Mouse (Mus musculus): ENCODE results near the gene Smap2. TPM values are rescaled to one million over a fixed set of nuclear protein-coding genes. Genes with fewer than 3 reads are reported as not detected.
A peak's percentile ranks its signal among the peaks of the same experiment; 100 is the strongest.
"Not testable (repeated sequence)": the region's sequence is repeated elsewhere in the genome, so short reads cannot be mapped to it uniquely, and the experiment has no call there.

The Smap2 gene
- total RNA-seq (2021), result 10 to 100 TPM; 30.8 to 32.1 TPM
- long read RNA-seq, experiment 1, transcript Smap2-201 (10 exons, 2,905 nt), result major isoform, 32 of 42 reads
- long read RNA-seq, experiment 1, partial matches to known transcripts, result 7 of 42 reads
- long read RNA-seq, experiment 1, other reads (novel, unspliced or antisense), result 3 of 42 reads
- long read RNA-seq, experiment 2, transcript Smap2-201 (10 exons, 2,905 nt), result major isoform, 23 of 23 reads
- long read RNA-seq, experiment 2, partial matches to known transcripts, result 0 of 23 reads
- long read RNA-seq, experiment 2, other reads (novel, unspliced or antisense), result 0 of 23 reads

DNA sequence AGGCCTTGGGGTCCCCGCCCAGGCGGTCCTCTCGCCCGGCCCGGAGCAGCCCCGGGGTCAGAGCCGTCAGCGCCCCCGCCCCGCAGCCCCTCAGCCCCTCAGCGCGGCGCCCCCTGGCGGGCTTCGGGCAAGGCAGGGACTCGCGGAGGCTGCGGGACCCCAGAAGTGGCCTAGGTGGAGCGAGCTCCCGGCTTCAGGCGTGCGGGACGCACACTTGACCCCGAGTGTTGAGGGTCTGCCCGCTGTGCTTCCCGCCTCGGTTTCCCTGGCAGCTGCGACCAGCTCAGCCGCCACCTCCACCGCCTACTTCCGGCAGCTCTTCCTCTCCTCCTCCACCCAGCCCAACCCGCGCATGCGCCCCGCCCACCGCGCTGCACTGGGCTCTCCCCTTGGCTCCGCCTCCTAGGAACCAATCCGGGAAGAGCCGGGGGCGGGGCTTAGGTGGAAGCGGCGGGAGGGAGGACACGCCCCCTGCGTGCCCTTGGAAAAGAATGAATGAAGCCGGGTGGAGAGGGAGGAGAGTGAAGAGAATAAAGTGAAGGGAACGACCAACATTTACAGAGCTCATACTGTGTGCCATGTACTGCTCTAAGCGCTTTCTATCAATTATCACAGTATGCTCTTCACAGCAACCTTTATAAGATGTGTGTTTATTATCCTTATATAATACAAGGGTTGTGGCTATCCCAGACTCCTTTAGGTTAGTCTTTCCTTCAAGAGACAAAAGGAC lies at the start of gene Smap2:
Gene Smap2, minus strand, starts transcription at position 320 of the 730 bp plus-strand sequence.
- DNase-seq, result peak; percentile 100

DNA sequence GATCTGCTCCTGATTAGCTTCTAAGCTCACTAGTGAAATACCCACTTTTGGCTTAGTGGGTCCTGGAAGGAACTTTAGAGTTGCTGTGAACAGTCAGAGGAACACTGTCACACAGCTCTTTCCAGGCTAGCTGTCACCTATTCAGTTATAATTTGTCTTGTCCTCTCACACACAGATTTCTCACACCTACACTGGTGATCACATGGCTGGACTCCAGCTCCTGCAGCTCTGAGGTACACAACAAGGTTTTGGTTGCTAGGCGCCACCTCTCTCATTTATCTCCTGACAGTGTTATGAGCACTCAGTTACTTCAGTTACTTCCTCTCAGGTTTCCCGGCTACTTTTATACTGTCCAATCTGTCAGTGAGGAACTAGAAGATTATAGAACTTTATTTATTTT lies 48.3 kb upstream of the Smap2 start:
- DNase-seq, result no peak

DNA sequence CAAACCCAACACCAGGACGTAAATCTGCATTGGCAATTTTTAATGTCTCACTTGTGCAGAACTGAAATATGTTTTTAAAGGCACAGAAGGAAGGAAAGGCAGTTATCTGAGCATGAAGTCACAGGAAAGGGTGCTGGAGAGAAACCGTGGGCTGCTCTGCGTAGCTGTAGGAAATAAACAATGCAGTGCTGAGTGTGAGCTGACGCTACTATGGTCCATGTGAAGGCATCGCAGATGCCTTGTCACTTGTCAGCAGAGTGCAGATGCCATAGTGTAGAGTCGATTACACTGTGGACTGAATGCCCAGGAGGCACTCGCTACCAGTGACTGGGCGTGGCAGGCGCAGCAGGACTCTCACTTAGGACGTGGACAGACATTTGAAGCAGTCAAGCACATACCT lies 42.2 kb upstream of the Smap2 start:
- not testable (repeated sequence) for DNase-seq

DNA sequence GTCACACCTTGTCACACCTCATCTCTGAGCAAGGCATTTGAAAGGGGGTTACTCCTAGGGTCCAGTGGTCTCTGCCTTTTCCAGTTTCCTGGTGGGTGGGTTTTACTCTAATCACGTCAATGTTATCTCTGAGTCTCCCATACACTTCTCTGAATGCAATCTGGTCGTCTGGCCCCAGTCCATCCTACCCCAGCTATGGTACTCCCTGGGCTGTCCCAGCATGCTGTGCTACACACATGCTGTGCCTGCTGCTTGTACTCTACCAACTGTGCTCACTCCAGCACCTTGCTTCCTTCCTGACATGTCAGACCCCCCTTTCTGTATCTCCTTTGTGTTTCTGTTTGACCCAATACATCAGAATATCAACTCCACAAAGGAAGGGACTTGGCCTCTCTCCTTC lies 40.0 kb upstream of the Smap2 start:
- DNase-seq, result no peak

DNA sequence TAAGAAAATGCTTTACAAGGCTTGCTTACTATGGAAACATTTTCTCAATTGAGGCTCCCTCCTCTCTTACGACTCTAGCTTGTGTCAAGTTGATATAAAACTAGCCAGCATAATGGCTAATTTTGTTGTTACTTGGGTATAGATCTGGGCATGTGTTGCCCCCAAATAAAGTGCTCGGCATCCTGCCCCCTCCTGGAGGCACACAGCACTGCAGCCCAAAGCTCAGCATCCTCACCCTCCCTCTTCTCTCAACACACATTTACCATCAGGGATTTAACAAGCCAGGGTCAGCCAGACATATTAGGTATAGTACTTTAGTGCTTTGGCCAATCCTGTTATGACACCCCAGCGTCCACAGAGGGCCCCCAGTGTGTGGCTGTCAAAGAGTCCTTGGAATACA lies 39.3 kb upstream of the Smap2 start:
- peak in 1 of 2 experiments; percentile 12 for DNase-seq

DNA sequence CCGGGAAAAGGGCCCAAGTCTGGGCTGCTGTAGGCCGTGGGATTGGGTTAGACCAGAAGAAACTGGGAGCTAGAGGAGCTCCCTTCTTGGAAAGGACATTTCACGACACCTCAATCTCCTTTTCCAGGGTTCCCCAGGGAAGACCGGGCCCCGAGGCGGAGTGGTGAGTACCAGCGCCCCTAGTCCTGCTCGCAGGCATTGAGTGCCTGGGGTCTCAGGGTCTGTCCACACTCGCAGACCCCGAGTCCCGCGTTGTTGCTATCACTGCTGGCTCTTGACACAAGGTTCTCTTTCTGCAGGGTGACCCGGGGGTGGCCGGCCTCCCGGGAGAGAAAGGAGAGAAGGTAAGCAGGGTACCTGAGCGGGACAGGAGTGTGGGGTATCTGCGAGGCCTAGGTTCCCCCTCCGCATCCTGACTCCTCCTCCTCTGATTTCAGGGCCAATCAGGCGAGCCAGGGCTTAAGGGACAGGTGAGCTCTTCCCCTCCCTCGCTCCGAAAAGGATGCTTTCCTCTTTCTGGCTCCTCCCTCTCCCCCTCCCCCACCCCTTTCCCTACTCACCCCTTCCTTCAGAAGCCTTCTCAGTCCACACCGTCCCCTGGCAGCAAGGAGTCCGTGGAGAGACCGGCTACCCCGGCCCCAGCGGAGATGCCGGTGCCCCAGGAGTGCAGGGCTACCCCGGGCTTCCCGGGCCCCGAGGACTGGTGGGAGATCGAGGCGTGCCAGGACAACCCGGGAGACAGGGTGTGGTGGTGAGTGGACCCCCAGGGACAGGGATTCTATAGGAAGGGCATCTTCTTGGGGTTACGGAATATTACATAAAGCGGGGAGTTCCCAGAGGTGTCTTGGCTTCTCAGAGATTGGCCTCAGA lies 35.6 kb upstream of the Smap2 start:
- no peak for DNase-seq

DNA sequence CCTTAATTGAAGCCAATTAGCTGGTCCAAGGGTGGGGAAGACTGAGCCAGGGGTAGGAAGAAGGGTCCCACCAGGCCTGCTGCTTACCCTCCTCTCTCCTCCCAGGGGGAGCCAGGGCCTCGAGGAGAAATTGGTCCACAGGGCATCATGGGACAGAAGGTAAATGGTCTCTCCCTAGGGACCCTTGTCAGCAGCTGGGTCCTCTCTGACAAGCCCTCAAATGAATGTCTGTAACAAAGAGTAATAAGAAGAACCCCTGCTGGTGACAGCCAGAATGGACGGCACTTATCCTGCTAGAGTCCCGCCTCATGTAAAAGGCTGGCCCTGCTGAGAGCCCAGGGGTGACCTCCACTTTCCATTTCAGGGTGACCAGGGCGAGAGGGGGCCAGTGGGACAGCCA lies 34.8 kb upstream of the Smap2 start:
- no peak for DNase-seq

DNA sequence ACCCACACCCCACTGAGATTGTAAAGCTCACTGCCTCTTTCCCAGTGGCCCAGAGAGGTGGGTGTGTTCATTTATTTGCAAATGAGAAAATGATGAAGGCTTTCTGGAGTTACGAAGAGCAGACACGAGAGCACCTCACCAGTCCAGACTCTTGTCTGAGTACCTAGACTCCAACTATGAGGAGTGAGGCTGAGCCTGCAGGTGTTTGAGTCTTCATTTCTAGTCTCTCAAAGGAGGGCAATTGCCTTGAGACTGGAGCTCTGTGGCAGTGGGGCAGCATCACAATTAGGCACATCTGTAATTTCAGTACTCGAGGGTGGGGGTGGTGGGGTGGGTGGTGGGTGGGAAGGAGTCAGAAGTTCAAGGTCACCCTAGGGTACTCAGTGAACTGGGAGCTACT lies 25.9 kb upstream of the Smap2 start:
- DNase-seq, result no peak

DNA sequence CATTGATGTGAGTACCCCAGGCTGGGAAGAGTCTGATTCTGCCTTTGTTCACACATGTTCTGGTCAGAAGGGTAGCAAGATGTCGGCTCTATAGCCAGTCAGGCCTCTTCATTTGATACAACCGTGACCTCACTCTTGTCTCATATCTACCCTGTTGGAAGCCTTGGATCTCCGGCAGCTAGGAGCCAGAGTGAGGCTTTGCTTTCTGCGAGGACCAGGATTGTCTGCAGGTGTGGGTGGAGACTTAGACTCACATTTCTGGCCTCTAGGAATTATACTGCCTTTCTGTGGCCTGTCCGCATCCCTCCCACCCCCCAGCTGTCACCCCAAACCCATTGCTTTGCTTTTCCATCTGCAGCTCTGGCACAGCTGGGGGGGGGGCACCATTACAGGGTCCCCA lies 25.4 kb upstream of the Smap2 start:
- no peak for DNase-seq

DNA sequence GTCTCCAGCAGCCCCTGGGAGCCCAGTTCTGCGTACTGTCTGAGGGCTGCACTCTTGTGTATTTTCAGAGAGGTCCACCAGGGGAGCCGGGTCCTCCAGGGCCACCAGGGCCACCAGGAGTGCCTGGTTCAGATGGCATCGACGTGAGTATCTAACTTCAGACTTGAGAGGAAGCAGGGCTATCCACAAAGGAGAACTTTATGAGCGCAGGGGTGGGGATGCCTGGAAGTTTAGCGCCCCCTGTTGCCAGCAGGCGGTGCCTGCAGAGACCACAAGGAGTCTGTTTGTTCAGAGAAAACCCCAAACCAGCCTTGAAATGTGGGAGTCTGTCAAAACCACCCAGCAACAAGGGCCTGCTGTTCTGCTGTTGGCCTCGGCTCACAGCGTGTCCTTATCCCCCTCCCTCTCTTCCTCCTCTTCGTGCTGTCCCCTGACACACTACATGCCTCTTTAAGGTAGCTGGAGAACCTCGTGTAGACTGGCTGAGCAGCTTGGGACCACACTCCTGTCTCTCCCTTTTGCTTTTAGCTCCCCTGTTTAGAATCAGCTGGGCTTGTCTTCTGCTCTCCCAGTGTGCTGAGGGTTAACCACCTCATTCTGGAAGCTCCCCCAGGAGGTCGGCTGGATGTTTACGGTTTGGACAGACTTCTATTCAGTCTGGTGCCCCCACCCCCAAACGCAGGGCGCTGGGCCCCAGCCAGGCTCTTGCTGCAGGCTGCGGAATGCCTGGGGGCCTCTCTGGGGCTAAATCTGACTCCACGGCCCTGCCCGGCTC lies 24.0 kb upstream of the Smap2 start:
- DNase-seq, result peak; percentile 46 to 67

DNA sequence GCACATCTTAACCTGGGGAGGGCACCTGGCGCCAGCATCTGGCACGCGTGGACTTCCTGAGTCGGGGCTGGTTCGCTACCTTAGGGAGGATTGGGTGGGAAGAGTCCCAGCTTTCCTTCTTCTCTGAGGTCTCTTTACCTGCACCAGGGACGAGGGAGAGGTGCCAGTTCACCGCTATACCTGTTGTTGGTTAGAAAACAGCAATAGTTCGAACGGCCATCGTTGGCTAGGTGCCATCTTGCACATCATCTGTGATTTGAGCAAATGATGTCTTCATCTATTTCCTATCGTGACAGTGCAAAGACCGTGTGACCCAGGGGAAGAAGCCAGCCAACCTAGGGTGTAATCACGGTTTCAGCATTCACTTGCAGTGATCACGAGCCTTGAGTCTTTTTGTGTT lies 23.3 kb upstream of the Smap2 start:
- DNase-seq, result no peak

DNA sequence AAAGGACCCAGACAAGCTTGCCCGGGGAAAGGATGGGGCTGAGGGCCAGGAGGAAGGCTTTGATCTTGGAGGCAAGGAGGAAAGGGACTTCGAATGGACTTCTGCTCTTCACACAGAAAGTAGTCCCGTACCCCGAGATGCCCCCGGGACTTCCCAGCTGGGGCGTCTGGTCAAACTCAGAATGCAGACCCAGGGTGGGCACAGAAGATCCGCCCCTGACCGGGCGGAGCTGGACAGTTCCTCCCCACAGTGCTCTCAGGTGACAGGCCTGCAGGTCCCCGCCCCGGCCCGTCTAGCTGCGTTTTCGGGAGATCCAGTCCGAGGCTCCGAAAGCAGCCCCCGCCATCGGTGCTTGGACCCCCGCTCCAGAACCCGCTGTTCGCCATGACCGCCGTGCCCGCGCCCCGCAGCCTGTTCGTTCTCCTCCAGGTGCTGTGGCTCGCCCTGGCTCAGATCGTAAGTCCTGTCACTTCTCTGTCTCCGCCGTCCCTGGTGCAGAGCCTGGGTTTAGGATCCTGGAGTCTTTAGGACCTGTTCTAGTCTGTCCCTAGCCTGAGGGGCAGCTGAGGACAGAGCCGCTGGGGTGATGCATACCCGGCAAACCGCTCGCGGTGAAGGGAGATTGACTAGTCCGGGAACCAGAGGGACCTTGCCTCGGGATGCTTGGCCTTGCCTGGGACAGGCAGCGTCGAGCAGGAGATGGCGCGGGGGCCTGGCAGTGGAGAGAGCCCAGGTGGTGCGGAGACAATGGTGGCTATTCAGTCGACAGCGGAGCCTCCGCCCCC lies 22.5 kb upstream of the Smap2 start, which contains the start of gene Col9a2:
Gene Col9a2, plus strand, starts transcription at position 55 of the 785 bp plus-strand sequence.
- peak; percentile 13 to 26 for DNase-seq

DNA sequence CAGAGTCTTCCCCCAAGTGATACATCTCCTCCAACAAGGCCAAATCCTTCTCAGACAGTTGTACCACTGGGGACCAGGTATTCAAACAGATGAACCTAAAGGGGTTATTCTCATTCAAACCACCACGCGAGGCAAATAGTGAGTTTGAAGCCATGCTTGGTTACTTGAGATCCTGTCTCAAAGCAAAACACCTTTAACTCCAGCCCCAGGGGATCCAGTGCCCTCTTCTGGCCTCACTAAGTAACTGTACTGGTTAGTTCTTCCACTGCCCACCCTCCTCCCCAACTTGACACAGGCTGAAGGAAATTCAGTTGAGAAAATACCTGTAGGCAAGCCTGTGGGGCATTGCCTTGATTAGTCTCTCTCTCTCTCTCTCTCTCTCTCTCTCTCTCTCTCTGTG lies 16.0 kb upstream of the Smap2 start:
- DNase-seq, result peak in 1 of 2 experiments; percentile 28

DNA sequence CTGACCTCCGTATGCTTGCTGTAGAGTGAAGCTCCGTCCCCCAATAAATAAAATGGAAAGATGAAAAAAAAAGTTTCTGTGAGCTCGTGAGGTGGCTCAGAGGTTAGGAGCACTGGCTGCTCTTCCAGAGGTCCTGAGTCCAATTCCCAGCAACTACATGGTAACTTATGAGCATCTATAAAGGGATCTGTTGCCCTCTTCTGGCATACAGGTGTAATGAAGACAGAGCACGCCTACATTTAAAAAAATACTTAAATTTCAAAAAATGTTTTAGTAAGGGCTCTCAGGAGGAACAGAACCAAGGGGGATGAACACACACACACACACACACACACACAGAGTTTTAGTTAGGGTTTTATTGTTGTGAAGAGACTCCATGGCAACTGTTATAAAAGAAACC lies 14.4 kb upstream of the Smap2 start:
- no peak for DNase-seq

DNA sequence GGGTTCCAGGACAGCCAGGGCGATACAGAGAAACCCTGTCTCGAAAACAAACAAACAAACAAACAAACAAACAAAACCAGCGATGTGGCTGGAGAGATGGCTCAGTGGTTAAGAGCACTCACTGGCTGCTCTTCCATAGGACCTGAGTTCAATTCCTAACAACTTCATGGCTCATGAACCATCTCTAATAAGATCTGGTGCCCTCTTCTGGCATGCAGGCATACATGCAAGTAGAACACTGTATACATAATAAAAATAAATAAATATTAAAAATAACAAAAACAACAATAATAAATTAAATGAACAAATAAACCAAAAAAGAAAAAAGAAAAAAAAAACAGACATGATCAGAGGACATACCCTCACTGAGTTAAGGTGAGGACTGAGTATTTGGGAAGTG lies 12.6 kb upstream of the Smap2 start:
- no peak for DNase-seq

DNA sequence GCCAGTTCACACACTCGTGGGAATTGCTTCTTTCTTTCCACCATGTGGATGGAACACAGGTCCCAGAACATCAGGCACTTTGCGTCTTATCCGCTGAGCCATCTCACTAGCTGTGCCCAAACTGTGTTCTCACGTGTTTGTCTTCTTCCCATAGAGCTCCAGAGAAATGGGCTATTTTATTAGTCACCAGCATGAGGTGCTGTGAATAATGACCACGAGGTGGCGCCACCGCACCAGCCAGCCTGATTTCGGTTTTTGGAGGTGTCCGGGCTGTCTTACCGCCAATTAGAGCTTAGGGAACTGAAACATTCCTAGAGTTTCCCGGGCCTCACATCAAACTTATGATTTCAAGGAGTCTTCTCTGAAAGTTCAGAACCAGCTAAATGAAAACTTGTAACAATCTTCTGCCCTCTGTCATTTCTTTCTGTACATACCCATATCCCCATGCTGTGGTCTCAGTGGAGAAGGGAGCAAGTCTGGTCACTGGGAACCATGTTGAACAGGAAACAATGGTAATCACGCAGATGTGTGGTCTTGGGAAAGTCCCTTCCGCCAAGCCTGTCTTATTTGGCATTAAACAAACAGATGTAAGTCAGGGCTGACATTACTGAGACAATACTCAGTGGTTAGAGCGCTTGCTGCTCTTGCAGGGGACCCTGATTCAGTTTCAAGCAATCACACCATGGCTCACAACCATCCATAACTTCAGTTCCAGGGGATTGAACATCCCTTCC lies 11.8 kb upstream of the Smap2 start:
- peak; percentile 46 to 63 for DNase-seq

DNA sequence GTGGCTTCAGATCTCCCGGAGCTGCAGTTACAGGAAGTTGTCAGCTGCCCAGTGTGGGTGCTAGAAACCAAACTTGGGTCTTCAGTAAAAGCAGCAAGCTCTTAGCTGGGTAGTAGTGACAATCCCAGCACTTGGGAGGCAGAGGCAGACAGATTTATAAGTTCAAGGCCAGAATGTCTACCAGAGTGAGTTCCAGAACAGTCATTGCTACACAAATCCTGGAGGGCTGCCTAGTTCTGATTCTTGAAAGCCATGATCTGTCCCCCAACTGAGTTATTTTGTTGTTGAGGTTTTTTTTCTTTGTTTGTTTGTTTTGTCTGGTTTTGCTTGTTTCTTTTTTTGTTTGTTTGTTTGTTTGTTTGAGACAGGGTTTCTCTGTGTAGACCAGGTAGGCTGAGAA lies 11.1 kb upstream of the Smap2 start:
- DNase-seq, result peak; percentile 55 to 58

DNA sequence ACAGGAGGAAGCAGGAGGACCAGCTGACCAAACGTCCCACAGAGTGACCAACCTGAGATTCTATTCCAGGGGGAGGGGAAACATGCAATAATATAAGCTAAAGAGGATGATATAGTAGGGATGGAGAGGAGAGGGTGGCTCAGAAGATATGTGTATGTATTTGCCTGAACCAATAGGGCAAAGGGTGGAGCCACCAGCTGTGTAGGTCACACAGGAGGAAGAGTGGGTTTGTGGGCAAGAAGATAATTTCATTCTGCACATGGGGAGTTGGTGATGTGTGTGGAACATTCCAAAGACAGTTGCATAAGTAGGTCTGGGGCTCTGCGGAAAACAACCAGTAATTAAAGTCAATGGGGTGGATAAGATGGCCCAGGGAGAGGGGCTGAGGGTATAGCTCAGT lies 8.6 kb upstream of the Smap2 start:
- no peak for DNase-seq

DNA sequence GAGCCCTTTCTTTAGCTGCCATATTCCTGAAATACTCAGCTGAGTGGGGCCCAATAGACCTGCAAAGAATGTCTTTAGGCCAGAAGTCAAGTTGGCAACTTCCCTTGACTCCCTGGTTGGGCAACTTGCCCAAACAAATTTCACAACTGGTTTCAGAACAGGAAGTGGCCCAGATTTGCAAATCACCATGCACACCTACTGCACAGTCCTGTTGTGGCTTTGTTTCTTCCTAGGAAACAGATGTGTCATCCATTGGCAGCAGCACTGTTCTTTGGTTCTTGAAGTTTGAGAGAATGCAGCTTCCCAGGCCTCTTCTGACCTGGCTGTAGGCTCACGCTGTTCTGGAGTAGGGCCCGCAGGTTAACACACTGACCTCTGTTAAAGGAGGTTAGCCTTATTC lies 6.9 kb upstream of the Smap2 start:
- DNase-seq, result peak; percentile 59 to 62

DNA sequence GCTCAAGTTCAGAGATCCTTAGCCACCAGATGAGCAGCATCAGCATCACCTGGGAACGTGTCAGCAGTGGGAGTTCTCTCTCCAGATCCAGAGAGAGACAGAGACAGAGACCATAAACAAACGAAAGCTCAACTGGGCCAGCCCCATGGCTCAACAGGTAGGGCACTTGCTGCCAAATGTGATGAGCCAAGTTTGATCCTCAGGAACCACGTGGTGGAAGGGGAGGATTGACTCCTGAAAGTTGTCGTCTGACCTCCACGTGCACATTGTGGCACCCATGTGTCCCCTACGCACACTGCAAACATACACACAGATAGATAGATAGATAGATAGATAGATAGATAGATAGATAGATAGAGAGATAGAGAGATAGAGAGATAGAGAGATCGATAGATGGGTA lies 6.4 kb upstream of the Smap2 start:
- DNase-seq, result no peak

All from adrenal gland, postnatal 36 days (tissue).